Mouse (Mus musculus) liver, adult 2 months (tissue): ENCODE measurements at regions not wholly inside any gene's neighbourhood (a gene's known extent, or its start where the extent isn't known, plus 50 kb on each side); places are given as distances from the start of the nearest gene placed in this dataset.

Experiments
- CTCF ChIP-seq: fragments of 200-500 bp; IDR thresholded peaks from 2 replicates; pipeline ENCODE4 v1.5.1; 2011; ENCODE audit warnings: low read depth, low read length, control low read depth
- POLR2A ChIP-seq: fragments of 200-500 bp; IDR thresholded peaks from 2 replicates; pipeline ENCODE4 v1.6.1; 2011; ENCODE audit warnings: low read length, control low read depth; ENCODE audit not compliant: insufficient read depth; ENCODE audit errors: extremely low read depth

DNA sequence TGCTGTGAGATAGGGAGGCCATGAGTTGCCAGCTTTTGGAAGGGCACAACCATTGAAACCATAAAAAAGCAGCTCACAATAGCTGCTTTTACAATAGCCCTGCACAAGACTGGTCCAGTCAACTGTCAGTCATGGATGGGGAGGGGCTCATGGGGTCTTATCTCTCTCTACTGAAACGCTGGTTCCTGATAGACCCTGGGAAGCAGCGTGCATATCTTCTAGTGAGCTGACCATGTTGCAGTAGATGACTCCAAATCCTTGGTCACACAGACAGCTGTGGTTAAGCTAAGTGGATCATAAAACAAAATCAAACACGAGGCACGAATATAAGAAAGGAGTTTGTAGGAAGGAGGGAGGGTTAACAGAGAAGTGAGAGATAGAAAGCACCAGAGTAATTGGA is 105.0 kb downstream of the Aldh8a1 start:
- TF ChIP-seq CTCF (no peak), POLR2A (no peak)
